Mouse (Mus musculus): Measurements from ENCODE around the gene Reps2.

- no peak for TF ChIP-seq CTCF (IDR thresholded peaks at IDR 0.05; ENCODE audit: low read depth, low read length)
- no peak for TF ChIP-seq POLR2A (IDR thresholded peaks at IDR 0.05; ENCODE audit: insufficient read depth, low read length)
These were observed 142.5 kb downstream of the Reps2 start for GRCm38 (mm10) chrX:162500962-162501361.
